Mouse (Mus musculus) limb, embryonic 11.5 days (tissue): ENCODE data around the gene Txlnb. TPM values are rescaled to one million over a fixed set of nuclear protein-coding genes. Genes with fewer than 3 reads are reported as not detected.
"Not testable (repeated sequence)": the region's sequence is repeated elsewhere in the genome, so short reads cannot be mapped to it uniquely, and the experiment has no call there.

ENCODE experiments used
- ATAC-seq: fragments of 200-750 bp; cut with Nextera tagmentation; 2 replicates; pipeline ENCODE4 v1.8.0; 2017; ENCODE audit warnings: low read depth; ENCODE audit not compliant: insufficient number of reproducible peaks, low FRiP score, low TSS enrichment
- DNase-seq: peaks from one replicate; pipeline ENCODE4 v3.0.0-alpha.2; 2015; ENCODE audit warnings: low spot score
- H3K27ac ChIP-seq: fragments of 300-500 bp; sonication (generic); replicated peaks from 2 replicates; pipeline ENCODE4 v1.5.1; 2014; ENCODE audit warnings: low read depth, mild to moderate bottlenecking, low read length
- H3K27me3 ChIP-seq: fragments of 300-500 bp; sonication (generic); 2 replicates; pipeline ENCODE4 v1.6.1; 2014; ENCODE audit warnings: mild to moderate bottlenecking, low read length, mixed read lengths; ENCODE audit not compliant: control insufficient read depth, insufficient read depth
- H3K36me3 ChIP-seq: fragments of 300-500 bp; sonication (generic); 2 replicates; pipeline ENCODE4 v1.6.1; 2014; ENCODE audit warnings: mild to moderate bottlenecking, low read length, moderate library complexity, mixed read lengths; ENCODE audit not compliant: control insufficient read depth, insufficient read depth
- H3K4me1 ChIP-seq: fragments of 300-500 bp; sonication (generic); 2 replicates; pipeline ENCODE4 v1.6.1; 2014; ENCODE audit warnings: low read length, mixed read lengths; ENCODE audit not compliant: control insufficient read depth, insufficient read depth
- H3K4me2 ChIP-seq: fragments of 300-500 bp; sonication (generic); 2 replicates; pipeline ENCODE4 v1.6.1; 2014; ENCODE audit warnings: low read depth, mild to moderate bottlenecking, moderate library complexity; ENCODE audit not compliant: severe bottlenecking
- H3K4me3 ChIP-seq: fragments of 300-500 bp; sonication (generic); 2 replicates; pipeline ENCODE4 v1.5.1; 2014; ENCODE audit warnings: low read depth, low read length
- H3K9ac ChIP-seq: fragments of 300-500 bp; sonication (generic); 2 replicates; pipeline ENCODE4 v1.6.1; 2014; ENCODE audit warnings: mild to moderate bottlenecking, low read length
- H3K9me3 ChIP-seq: fragments of 300-500 bp; sonication (generic); 2 replicates; pipeline ENCODE4 v1.6.1; 2016; ENCODE audit warnings: low read length; ENCODE audit not compliant: control insufficient read depth
- WGBS: fragments of 180-500 bp; shearing (Covaris S2); extraction: QIAGEN DNeasy Blood & Tissue Kit; methylation state at CpG from one replicate; pipeline ENCODE4 v1.1.7; 2014; 5-methylcytosine and 5-hydroxymethylcytosine counted together
- polyA plus RNA-seq: library from polyadenylated mRNA; unstranded; fragments of >200 nt; fragmentation: Nextera tagmentation; extraction: Ambion mirVana; gene quantifications from 2 replicates; pipeline ENCODE4 v1.2.1, GENCODE M21; 2014

The Txlnb gene
- polyA plus RNA-seq, 1 experiment from 2014 or later: 1.1 TPM

DNA sequence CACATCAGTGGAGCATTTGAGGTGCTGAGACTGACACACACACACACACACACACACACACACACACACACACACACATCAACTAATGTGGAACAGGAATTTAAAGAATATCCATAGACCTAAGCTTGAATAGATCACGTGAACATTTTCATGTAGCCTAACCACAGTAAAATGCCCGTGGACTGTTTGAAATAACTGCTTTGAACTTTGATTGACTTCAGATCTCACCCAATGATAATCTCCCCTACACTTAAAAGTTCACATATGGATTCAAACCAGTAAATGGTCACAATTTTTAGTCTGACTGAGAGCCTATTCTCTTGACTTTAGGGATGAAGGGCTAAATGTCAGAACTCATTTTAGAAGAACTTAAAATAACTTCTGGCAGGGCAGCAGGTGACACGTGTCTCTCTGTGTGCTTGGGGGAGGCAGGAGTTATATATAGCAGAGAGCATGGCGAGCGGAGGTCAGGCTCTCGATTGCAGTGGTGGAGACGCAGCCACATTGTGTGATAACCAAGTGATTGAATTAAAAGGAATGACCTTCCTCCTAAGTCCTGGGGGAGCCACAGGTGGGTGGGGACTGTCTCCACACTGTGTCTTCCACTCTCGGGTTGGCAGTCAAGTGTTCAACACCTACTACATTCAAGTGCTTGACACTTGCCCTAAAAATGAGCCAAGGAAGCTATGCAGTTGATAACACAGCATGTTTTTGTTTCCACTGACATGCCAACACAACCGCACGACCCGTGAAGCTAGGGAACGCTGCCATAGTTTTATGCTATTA, 1.0 kb downstream of the Txlnb start:
- Histone ChIP-seq H3K9ac (no peak overlapping the region), H3K27me3 (no peaks in the 10 kb centered on the region), H3K4me1 (peaks cover 4% of the 10 kb centered on the region; the same call in 1 of the 2 replicates), H3K36me3 (no peaks in the 10 kb centered on the region), H3K4me2 (no peak overlapping the region), H3K4me3 (no peak overlapping the region), H3K9me3 (no peaks in the 10 kb centered on the region), H3K27ac (no peak overlapping the region)
- ATAC-seq (no peak), DNase-seq (no peak)
- 78% methylated on average over 12 of the region's 12 CpGs for WGBS

DNA sequence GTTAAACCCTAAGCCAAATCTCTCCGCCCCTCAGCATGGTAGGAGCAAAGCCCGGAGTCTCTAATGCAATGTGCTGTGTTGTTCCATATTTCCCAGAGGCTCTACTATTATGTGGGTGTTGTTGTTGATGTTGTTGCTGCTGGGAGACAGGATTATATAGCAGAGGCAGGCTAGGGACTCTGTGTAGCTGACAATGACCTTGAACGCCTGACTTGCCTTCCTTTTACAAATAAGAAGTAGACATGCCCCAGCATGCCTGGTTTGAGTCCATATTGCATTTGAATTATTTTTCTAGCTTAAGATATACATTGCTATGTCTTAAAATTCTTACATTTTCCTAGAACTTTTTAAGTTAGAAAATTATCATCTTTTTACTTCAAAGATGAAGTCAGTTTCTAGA, 1.7 kb downstream of the Txlnb start:
- no peak overlapping the region for H3K4me3 ChIP-seq
- H3K4me1 ChIP-seq: peaks cover 4% of the 10 kb centered on the region; the same call in 1 of the 2 replicates
- H3K27me3 ChIP-seq: no peaks in the 10 kb centered on the region
- H3K27ac ChIP-seq: no peak overlapping the region
- no peaks in the 10 kb centered on the region for H3K9me3 ChIP-seq
- no peak overlapping the region for H3K4me2 ChIP-seq
- H3K9ac ChIP-seq: no peak overlapping the region
- 92% methylated on average over 3 of the region's 3 CpGs for WGBS
- ATAC-seq (no peak), DNase-seq (no peak)
- H3K36me3 ChIP-seq: no peaks in the 10 kb centered on the region

DNA sequence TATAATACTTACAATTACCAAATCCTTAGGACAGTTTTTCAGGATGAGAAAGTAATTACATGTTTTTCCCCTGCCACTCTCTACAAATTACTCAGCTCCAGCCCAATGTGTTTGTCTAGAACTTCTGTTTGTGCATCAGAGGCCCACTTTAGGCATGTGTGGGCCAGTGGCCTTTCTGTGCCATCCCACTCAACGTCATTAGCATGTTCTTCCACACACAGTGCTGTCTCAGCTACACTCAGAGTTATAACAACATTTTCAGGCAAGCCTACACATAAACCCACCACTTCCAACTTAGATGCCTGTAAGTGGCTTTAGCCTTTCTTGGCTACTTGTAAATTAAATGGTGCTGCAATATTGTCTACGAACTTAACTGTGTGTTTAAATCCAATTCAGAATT, 5.8 kb downstream of the Txlnb start:
- H3K9ac ChIP-seq: no peak overlapping the region
- WGBS: 79% methylated on average over 2 of the region's 2 CpGs
- H3K9me3 ChIP-seq: no peaks in the 10 kb centered on the region
- ATAC-seq (no peak), DNase-seq (no peak)
- H3K4me1 ChIP-seq: no peaks in the 10 kb centered on the region
- H3K27me3 ChIP-seq: no peaks in the 10 kb centered on the region
- no peaks in the 10 kb centered on the region for H3K36me3 ChIP-seq
- H3K4me2 ChIP-seq: no peak overlapping the region
- H3K27ac ChIP-seq: no peak overlapping the region
- no peak overlapping the region for H3K4me3 ChIP-seq

DNA sequence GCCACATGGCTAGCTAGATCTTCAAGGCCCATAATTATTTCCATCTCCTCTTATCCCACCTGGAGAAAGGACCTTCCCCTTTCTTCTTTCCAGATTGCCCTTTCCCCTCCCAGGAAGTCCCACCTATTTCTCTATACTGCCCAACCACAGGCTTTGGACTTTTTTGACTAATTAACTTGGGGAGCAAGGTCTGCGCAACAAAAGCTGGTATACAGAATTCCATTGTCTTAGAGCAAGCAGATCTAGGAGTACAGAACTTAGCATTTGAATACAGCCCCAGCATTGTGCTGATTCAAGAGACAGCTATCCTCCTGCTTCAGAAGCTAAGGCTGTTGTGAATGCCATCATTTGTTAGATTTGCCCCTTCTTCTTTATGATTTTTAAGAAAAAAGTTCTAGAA, 12.5 kb downstream of the Txlnb start:
- H3K4me1 ChIP-seq: no peaks in the 10 kb centered on the region
- H3K27ac ChIP-seq: no peak overlapping the region
- no peak overlapping the region for H3K4me3 ChIP-seq
- no peak overlapping the region for H3K9ac ChIP-seq
- ATAC-seq: no peak
- H3K9me3 ChIP-seq: no peaks in the 10 kb centered on the region
- no peak for DNase-seq
- H3K27me3 ChIP-seq: no peaks in the 10 kb centered on the region
- WGBS: 87% methylated on average over 1 of the region's 1 CpGs
- H3K4me2 ChIP-seq: no peak overlapping the region
- H3K36me3 ChIP-seq: no peaks in the 10 kb centered on the region

DNA sequence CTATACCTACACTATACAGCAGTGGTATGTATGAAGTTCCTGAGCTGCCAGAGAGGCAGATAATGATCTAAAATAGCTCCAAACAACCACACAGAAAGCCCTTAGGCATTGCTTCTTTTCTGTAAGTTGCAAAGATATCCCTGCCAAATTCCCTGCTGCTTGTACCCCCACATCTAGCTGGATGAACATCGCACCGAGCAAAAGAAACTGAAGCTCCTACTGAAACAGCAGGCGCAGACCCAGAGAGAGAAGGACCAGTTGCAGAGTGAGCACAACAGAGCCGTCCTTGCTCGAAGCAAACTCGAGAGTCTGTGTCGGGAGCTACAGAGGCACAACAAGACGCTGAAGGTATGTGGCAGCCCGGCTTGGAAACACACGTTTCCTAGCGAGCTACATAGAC, 19.0 kb downstream of the Txlnb start:
- Histone ChIP-seq H3K36me3 (no peaks in the 10 kb centered on the region), H3K9ac (no peak overlapping the region), H3K4me3 (no peak overlapping the region), H3K9me3 (no peaks in the 10 kb centered on the region), H3K4me2 (no peak overlapping the region), H3K4me1 (no peaks in the 10 kb centered on the region), H3K27ac (no peak overlapping the region), H3K27me3 (no peaks in the 10 kb centered on the region)
- DNase-seq (no peak), ATAC-seq (no peak)
- WGBS: 81% methylated on average over 11 of the region's 11 CpGs

DNA sequence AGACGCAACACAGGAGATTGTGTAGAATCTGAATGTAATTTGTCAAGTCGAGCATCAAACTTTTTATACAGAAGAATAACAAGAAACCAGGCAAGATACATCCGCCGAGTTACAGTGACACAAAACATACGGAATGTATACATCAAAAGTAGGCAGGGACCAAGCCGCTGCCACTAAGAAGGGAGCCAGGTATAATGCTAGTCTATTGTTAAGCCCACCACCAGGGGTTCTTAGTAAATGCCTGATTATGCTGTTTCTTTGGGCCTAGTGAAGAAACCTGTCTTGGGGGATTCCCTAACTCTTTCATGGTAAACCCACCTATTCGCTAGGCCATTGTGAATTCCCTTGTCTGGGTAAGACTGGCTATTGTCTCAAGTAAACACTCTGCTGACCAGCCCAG, 24.4 kb downstream of the Txlnb start:
- H3K9me3 ChIP-seq, ATAC-seq, H3K27ac ChIP-seq, DNase-seq, H3K4me1 ChIP-seq, H3K4me3 ChIP-seq, H3K4me2 ChIP-seq, H3K27me3 ChIP-seq, H3K9ac ChIP-seq, H3K36me3 ChIP-seq: not testable (repeated sequence)
- WGBS: 91% methylated on average over 7 of the region's 7 CpGs

DNA sequence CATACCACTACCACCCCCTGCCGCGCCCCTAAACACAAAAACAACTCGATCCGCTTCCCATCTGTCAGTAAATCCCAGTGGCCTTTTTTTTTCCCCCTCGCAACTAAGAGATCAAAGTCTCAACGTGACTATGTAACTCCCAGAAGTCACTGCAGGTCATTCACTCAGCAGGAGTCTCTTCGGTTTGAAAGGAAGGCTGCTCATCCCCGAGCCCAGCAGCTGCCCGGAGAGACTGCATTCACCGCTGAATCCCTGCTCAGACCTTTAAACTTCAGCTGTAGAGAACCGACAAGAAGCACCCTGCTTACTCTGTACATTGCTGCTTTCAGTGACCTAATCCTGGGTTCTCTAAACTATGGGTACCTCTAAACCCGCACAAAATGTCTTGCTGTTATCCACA, 31.4 kb downstream of the Txlnb start:
- Histone ChIP-seq H3K9ac (no peak overlapping the region), H3K4me3 (peak overlapping the region; percentile 14; the same call in 1 of the 2 replicates), H3K4me2 (peak overlapping the region; percentile 38), H3K9me3 (no peaks in the 10 kb centered on the region), H3K4me1 (no peaks in the 10 kb centered on the region), H3K36me3 (no peaks in the 10 kb centered on the region), H3K27me3 (no peaks in the 10 kb centered on the region), H3K27ac (no peak overlapping the region)
- no peak for ATAC-seq
- 1% methylated on average over 12 of the region's 12 CpGs for WGBS
- DNase-seq: peak; percentile 25

DNA sequence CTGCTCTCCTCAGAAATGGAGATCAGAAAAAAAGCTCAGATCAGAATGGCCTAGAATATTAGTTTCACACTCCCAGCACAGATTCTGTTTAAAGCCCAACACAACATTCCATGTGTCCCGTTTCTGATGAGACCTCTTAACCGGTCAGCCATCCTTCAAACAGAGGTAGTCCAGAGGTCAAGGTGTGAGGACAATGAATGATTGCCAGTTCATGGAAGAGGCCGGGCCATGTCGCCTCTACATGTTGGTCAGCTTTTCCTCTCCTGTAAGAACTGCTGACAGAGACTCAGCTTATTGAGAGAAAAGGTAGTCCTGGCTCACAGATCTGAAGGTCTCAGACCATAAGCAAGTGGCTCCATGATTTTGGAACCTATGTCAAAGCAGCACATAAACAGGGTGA, 33.2 kb downstream of the Txlnb start:
- ATAC-seq (no peak), DNase-seq (no peak)
- H3K4me1 ChIP-seq: no peaks in the 10 kb centered on the region
- no peak overlapping the region for H3K4me3 ChIP-seq
- H3K9ac ChIP-seq: no peak overlapping the region
- H3K36me3 ChIP-seq: no peaks in the 10 kb centered on the region
- no peaks in the 10 kb centered on the region for H3K9me3 ChIP-seq
- no peak overlapping the region for H3K27ac ChIP-seq
- H3K27me3 ChIP-seq: no peaks in the 10 kb centered on the region
- WGBS: 65% methylated on average over 4 of the region's 4 CpGs
- no peak overlapping the region for H3K4me2 ChIP-seq

DNA sequence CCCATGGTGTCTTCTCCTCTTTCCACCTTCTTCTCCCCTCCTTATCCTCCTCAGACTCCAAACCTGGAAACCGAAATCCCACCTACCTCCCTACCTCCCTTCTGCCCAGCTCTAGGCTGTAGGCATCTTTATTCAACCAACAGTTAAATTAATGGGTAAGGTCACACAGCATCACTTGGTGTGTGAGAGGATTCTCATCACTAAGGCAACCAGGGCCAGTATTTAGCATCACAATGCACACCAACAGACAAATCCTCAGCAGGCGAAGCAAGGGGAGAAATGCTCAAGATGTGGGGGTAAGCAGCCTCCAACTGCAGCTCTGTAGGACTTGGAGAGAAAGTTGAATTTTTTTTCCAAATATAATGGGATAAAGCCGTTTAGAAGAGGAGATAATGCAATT, 35.0 kb downstream of the Txlnb start:
- no peak for DNase-seq
- Histone ChIP-seq H3K27ac (no peak overlapping the region), H3K9ac (no peak overlapping the region), H3K36me3 (no peaks in the 10 kb centered on the region), H3K4me2 (no peak overlapping the region), H3K9me3 (no peaks in the 10 kb centered on the region), H3K4me1 (no peaks in the 10 kb centered on the region), H3K27me3 (no peaks in the 10 kb centered on the region), H3K4me3 (no peak overlapping the region)
- 61% methylated on average over 3 of the region's 3 CpGs for WGBS
- ATAC-seq: no peak
